Mouse (Mus musculus): ENCODE data around the gene Tmod3.
A peak's percentile ranks its signal among the peaks of the same experiment; 100 is the strongest.
"Not testable (repeated sequence)": the region's sequence is repeated elsewhere in the genome, so short reads cannot be mapped to it uniquely, and the experiment has no call there.

Gene Tmod3

GRCm38 (mm10) chr9:75553719-75554118 is 5.7 kb downstream of the Tmod3 start:
- DNase-seq (ENCODE audit: low spot score) = no peak

- no peak for DNase-seq (ENCODE audit: low spot score)
Observed at GRCm38 (mm10) chr9:75551342-75551741, 8.1 kb downstream of the Tmod3 start.

GRCm38 (mm10) chr9:75549010-75549409 is 10.4 kb downstream of the Tmod3 start:
- DNase-seq (ENCODE audit: low spot score) = no peak

- peak; percentile 71 for DNase-seq (ENCODE audit: low spot score)
Observed at GRCm38 (mm10) chr9:75546885-75547553, 12.4 kb downstream of the Tmod3 start.

- DNase-seq (ENCODE audit: low spot score) = no peak
Observed at GRCm38 (mm10) chr9:75545514-75545913, 13.9 kb downstream of the Tmod3 start.

GRCm38 (mm10) chr9:75541497-75541896 is 18.0 kb downstream of the Tmod3 start:
- no peak for DNase-seq (ENCODE audit: low spot score)

- DNase-seq (ENCODE audit: low spot score) = no peak
Observed at GRCm38 (mm10) chr9:75536422-75536821, 23.0 kb downstream of the Tmod3 start.

- no peak for DNase-seq (ENCODE audit: low spot score)
Observed at GRCm38 (mm10) chr9:75534431-75534962, 25.0 kb downstream of the Tmod3 start.

GRCm38 (mm10) chr9:75532989-75533388 is 26.5 kb downstream of the Tmod3 start:
- not testable (repeated sequence) for DNase-seq (ENCODE audit: low spot score)

- DNase-seq (ENCODE audit: low spot score) = no peak
Observed at GRCm38 (mm10) chr9:75532461-75532860, 27.0 kb downstream of the Tmod3 start.

GRCm38 (mm10) chr9:75529358-75529757 is 30.1 kb downstream of the Tmod3 start:
- DNase-seq (ENCODE audit: low spot score) = no peak

GRCm38 (mm10) chr9:75528096-75528495 is 31.4 kb downstream of the Tmod3 start:
- DNase-seq (ENCODE audit: low spot score) = no peak

- DNase-seq (ENCODE audit: low spot score) = no peak
Observed at GRCm38 (mm10) chr9:75527368-75528059, 31.9 kb downstream of the Tmod3 start.

GRCm38 (mm10) chr9:75523646-75524045 is 35.8 kb downstream of the Tmod3 start:
- DNase-seq (ENCODE audit: low spot score) = no peak

GRCm38 (mm10) chr9:75522217-75522616 is 37.2 kb downstream of the Tmod3 start:
- DNase-seq (ENCODE audit: low spot score) = no peak

- DNase-seq (ENCODE audit: low spot score) = peak; percentile 17
Observed at GRCm38 (mm10) chr9:75521788-75522187, 37.7 kb downstream of the Tmod3 start.

- no peak for DNase-seq (ENCODE audit: low spot score)
Observed at GRCm38 (mm10) chr9:75520940-75521339, 38.5 kb downstream of the Tmod3 start.

- no peak for DNase-seq (ENCODE audit: low spot score)
Observed at GRCm38 (mm10) chr9:75517751-75518150, 41.7 kb downstream of the Tmod3 start.

- peak; percentile 13 for DNase-seq (ENCODE audit: low spot score)
Observed at GRCm38 (mm10) chr9:75515464-75516113, 43.9 kb downstream of the Tmod3 start.

- no peak for DNase-seq (ENCODE audit: low spot score)
Observed at GRCm38 (mm10) chr9:75511236-75511939, 48.1 kb downstream of the Tmod3 start.

GRCm38 (mm10) chr9:75504311-75504710 is 55.1 kb downstream of the Tmod3 start:
- no peak for DNase-seq (ENCODE audit: low spot score)

GRCm38 (mm10) chr9:75498571-75498970 is 60.9 kb downstream of the Tmod3 start:
- no peak for DNase-seq (ENCODE audit: low spot score)

All from ovary, postnatal 14 days (tissue).